Mouse (Mus musculus) lung, embryonic 14.5 days (tissue): Measurements from ENCODE around the gene Efnb2. TPM values are rescaled to one million over a fixed set of nuclear protein-coding genes. Genes with fewer than 3 reads are reported as not detected.
A peak's percentile ranks its signal among the peaks of the same experiment; 100 is the strongest.

ENCODE experiments used
- ATAC-seq: fragments of 200-750 bp; cut with Nextera tagmentation; 2 replicates; pipeline ENCODE4 v1.8.0; 2017; ENCODE audit warnings: mild to moderate bottlenecking, moderate TSS enrichment, moderate library complexity; ENCODE audit not compliant: insufficient read depth
- DNase-seq: peaks from one replicate; pipeline ENCODE4 v3.0.0-alpha.2; 2015
- H3K27ac ChIP-seq: fragments of 300-500 bp; sonication (generic); 2 replicates; pipeline ENCODE4 v1.5.1; 2014; ENCODE audit warnings: low read depth, mild to moderate bottlenecking, moderate library complexity
- H3K27me3 ChIP-seq: fragments of 300-500 bp; sonication (generic); 2 replicates; pipeline ENCODE4 v1.6.1; 2014; ENCODE audit warnings: low read length, control low read depth; ENCODE audit not compliant: insufficient read depth
- H3K36me3 ChIP-seq: fragments of 300-500 bp; sonication (generic); 2 replicates; pipeline ENCODE4 v1.6.1; 2014; ENCODE audit warnings: control low read depth; ENCODE audit not compliant: insufficient read depth
- H3K4me1 ChIP-seq: fragments of 300-500 bp; sonication (generic); 2 replicates; pipeline ENCODE4 v1.6.1; 2014; ENCODE audit warnings: antibody characterized with exemption, control low read depth; ENCODE audit not compliant: insufficient read depth
- H3K4me2 ChIP-seq: fragments of 300-500 bp; sonication (generic); 2 replicates; pipeline ENCODE4 v1.6.1; 2014; ENCODE audit warnings: mild to moderate bottlenecking
- H3K4me3 ChIP-seq: fragments of 300-500 bp; sonication (generic); 2 replicates; pipeline ENCODE4 v1.5.1; 2014; ENCODE audit warnings: low read depth, low read length
- H3K9ac ChIP-seq: fragments of 300-500 bp; sonication (generic); 2 replicates; pipeline ENCODE4 v1.6.1; 2014
- H3K9me3 ChIP-seq: fragments of 300-500 bp; sonication (generic); 2 replicates; pipeline ENCODE4 v1.6.1; 2016; ENCODE audit warnings: low read depth, low read length, control low read depth
- CTCF ChIP-seq: IDR thresholded peaks from 2 replicates; pipeline ENCODE4 v1.5.1; 2016; ENCODE audit warnings: antibody characterized with exemption, low read depth
- WGBS: fragments of 180-500 bp; shearing (Covaris S2); extraction: QIAGEN DNeasy Blood & Tissue Kit; methylation state at CpG from one replicate; pipeline ENCODE4 v1.1.7; 2014; 5-methylcytosine and 5-hydroxymethylcytosine counted together
- polyA plus RNA-seq: library from polyadenylated mRNA; unstranded; fragments of >200 nt; fragmentation: Nextera tagmentation; extraction: Ambion mirVana; gene quantifications from 2 replicates; pipeline ENCODE4 v1.2.1, GENCODE M21; 2014

The Efnb2 gene
- polyA plus RNA-seq, 1 experiment from 2014 or later, result 38.4 TPM

GRCm38 (mm10) chr8:8597434-8597833 lies 63.6 kb downstream of the Efnb2 start:
- no peaks in the 10 kb centered on the region for H3K9me3 ChIP-seq
- H3K27ac ChIP-seq, result no peak overlapping the region
- no peaks in the 10 kb centered on the region for H3K36me3 ChIP-seq
- no peak overlapping the region for H3K4me2 ChIP-seq
- peaks cover 12% of the 10 kb centered on the region for H3K4me1 ChIP-seq
- no peak overlapping the region for H3K4me3 ChIP-seq
- DNase-seq, result no peak
- TF ChIP-seq CTCF, result no peak
- no peaks in the 10 kb centered on the region for H3K27me3 ChIP-seq
- no peak overlapping the region for H3K9ac ChIP-seq
- ATAC-seq, result no peak
- 24% methylated on average over 13 of the region's 13 CpGs for WGBS

- peaks cover 8% of the 10 kb centered on the region for H3K4me1 ChIP-seq
- no peak overlapping the region for H3K4me3 ChIP-seq
- DNase-seq (peak; percentile 29), ATAC-seq (peak; percentile 57; the same call in 1 of the 2 replicates)
- H3K27me3 ChIP-seq, result no peaks in the 10 kb centered on the region
- no peak overlapping the region for H3K9ac ChIP-seq
- no peak overlapping the region for H3K27ac ChIP-seq
- H3K9me3 ChIP-seq, result no peaks in the 10 kb centered on the region
- H3K4me2 ChIP-seq, result no peak overlapping the region
- TF ChIP-seq CTCF, result no peak
- H3K36me3 ChIP-seq, result no peaks in the 10 kb centered on the region
- WGBS, result 32% methylated on average over 12 of the region's 12 CpGs
Measured at GRCm38 (mm10) chr8:8595831-8596611, 65.0 kb downstream of the Efnb2 start.

- Histone ChIP-seq H3K36me3 (no peaks in the 10 kb centered on the region), H3K4me1 (peaks cover 8% of the 10 kb centered on the region), H3K9me3 (no peaks in the 10 kb centered on the region), H3K4me3 (no peak overlapping the region), H3K27me3 (no peaks in the 10 kb centered on the region), H3K27ac (no peak overlapping the region), H3K9ac (no peak overlapping the region), H3K4me2 (no peak overlapping the region)
- no peak for TF ChIP-seq CTCF
- WGBS, result 89% methylated on average over 7 of the region's 7 CpGs
- ATAC-seq (no peak), DNase-seq (no peak)
Measured at GRCm38 (mm10) chr8:8593812-8594211, 67.2 kb downstream of the Efnb2 start.

GRCm38 (mm10) chr8:8593371-8593770 lies 67.7 kb downstream of the Efnb2 start:
- no peak for DNase-seq
- no peak for ATAC-seq
- no peak for TF ChIP-seq CTCF

GRCm38 (mm10) chr8:8592331-8592730 lies 68.7 kb downstream of the Efnb2 start:
- no peak for ATAC-seq
- H3K27ac ChIP-seq, result no peak overlapping the region
- H3K9me3 ChIP-seq, result no peaks in the 10 kb centered on the region
- DNase-seq, result no peak
- H3K4me2 ChIP-seq, result no peak overlapping the region
- no peak overlapping the region for H3K9ac ChIP-seq
- H3K4me1 ChIP-seq, result peaks cover 6% of the 10 kb centered on the region
- H3K36me3 ChIP-seq, result no peaks in the 10 kb centered on the region
- H3K27me3 ChIP-seq, result no peaks in the 10 kb centered on the region
- TF ChIP-seq CTCF, result no peak
- 89% methylated on average over 3 of the region's 3 CpGs for WGBS
- no peak overlapping the region for H3K4me3 ChIP-seq

More at GRCm38 (mm10) chr8:8593371-8593770, 67.7 kb downstream of the Efnb2 start:
- no peak overlapping the region for H3K9ac ChIP-seq
- peaks cover 8% of the 10 kb centered on the region for H3K4me1 ChIP-seq
- H3K36me3 ChIP-seq, result no peaks in the 10 kb centered on the region
- no peaks in the 10 kb centered on the region for H3K27me3 ChIP-seq
- WGBS, result 95% methylated on average over 6 of the region's 6 CpGs
- no peak overlapping the region for H3K4me2 ChIP-seq
- no peaks in the 10 kb centered on the region for H3K9me3 ChIP-seq
- no peak overlapping the region for H3K4me3 ChIP-seq
- H3K27ac ChIP-seq, result no peak overlapping the region

GRCm38 (mm10) chr8:8583981-8584377 lies 77.1 kb downstream of the Efnb2 start:
- Histone ChIP-seq H3K4me3 (no peak overlapping the region), H3K9ac (no peak overlapping the region), H3K4me1 (no peaks in the 10 kb centered on the region), H3K27ac (no peak overlapping the region), H3K4me2 (no peak overlapping the region), H3K36me3 (no peaks in the 10 kb centered on the region), H3K27me3 (no peaks in the 10 kb centered on the region), H3K9me3 (no peaks in the 10 kb centered on the region)
- WGBS, result 65% methylated on average over 4 of the region's 4 CpGs
- ATAC-seq, result no peak
- no peak for TF ChIP-seq CTCF
- no peak for DNase-seq

- DNase-seq (no peak), ATAC-seq (no peak)
- TF ChIP-seq CTCF, result no peak
- Histone ChIP-seq H3K9ac (no peak overlapping the region), H3K4me1 (no peaks in the 10 kb centered on the region), H3K4me2 (no peak overlapping the region), H3K4me3 (no peak overlapping the region), H3K36me3 (no peaks in the 10 kb centered on the region), H3K9me3 (no peaks in the 10 kb centered on the region), H3K27me3 (no peaks in the 10 kb centered on the region), H3K27ac (no peak overlapping the region)
- 66% methylated on average over 4 of the region's 4 CpGs for WGBS
Measured at GRCm38 (mm10) chr8:8583290-8583980, 77.6 kb downstream of the Efnb2 start.
